Mouse (Mus musculus) MEL (cell line): ENCODE measurements around the gene Ddx54. TPM values are rescaled to one million over a fixed set of nuclear protein-coding genes. Genes with fewer than 3 reads are reported as not detected.

Experiments used
- DNase-seq: peaks from one replicate; pipeline ENCODE4 v3.0.0; 2011; ENCODE audit warnings: low read depth, low spot score
- H3K27ac ChIP-seq: 2 replicates; pipeline ENCODE4 v1.5.1; 2012; ENCODE audit warnings: low read depth, mild to moderate bottlenecking, control low read depth, low read length, moderate library complexity; ENCODE audit not compliant: control insufficient read depth
- H3K27me3 ChIP-seq, 2 experiments: fragments of 150-350 bp in 1 of 2; sonication (generic) in 1 of 2; 2 replicates each; pipeline ENCODE4 v1.6.1; 2012; ENCODE audit warnings: low read length in 2 of 2, mild to moderate bottlenecking in 2 of 2, improper control_type of control experiment in 1 of 2, moderate library complexity in 1 of 2; ENCODE audit not compliant: insufficient read depth in 2 of 2, control insufficient read depth in 1 of 2
- H3K36me3 ChIP-seq, 2 experiments: 2 replicates each; pipeline ENCODE4 v1.6.1; 2012 to 2014; ENCODE audit warnings: low read length in 2 of 2, improper control_type of control experiment in 1 of 2, inconsistent platforms in 1 of 2, mild to moderate bottlenecking in 1 of 2; ENCODE audit not compliant: insufficient read depth in 2 of 2, control insufficient read depth in 1 of 2
- H3K4me1 ChIP-seq, 2 experiments: fragments of 150-350 bp in 1 of 2; sonication (generic) in 1 of 2; 2 replicates each; pipeline ENCODE4 v1.6.1; 2012; ENCODE audit warnings: low read length in 2 of 2, improper control_type of control experiment in 1 of 2, mild to moderate bottlenecking in 1 of 2; ENCODE audit not compliant: insufficient read depth in 2 of 2, control insufficient read depth in 1 of 2
- H3K4me3 ChIP-seq, 2 experiments: fragments of 150-350 bp in 1 of 2; sonication (generic) in 1 of 2; 2 replicates each; pipeline ENCODE4 v1.5.1; 2012; ENCODE audit warnings: low read depth in 2 of 2, low read length in 2 of 2, mild to moderate bottlenecking in 2 of 2, moderate library complexity in 2 of 2, control low read depth in 1 of 2, improper control_type of control experiment in 1 of 2; ENCODE audit not compliant: control insufficient read depth in 1 of 2, insufficient read depth in 1 of 2
- H3K79me2 ChIP-seq: 2 replicates; pipeline ENCODE4 v1.6.1; 2012; ENCODE audit warnings: mild to moderate bottlenecking, low read length, moderate library complexity; ENCODE audit not compliant: control insufficient read depth, poor library complexity, insufficient read depth
- H3K9ac ChIP-seq: 2 replicates; pipeline ENCODE4 v1.6.1; 2012; ENCODE audit warnings: low read depth, mild to moderate bottlenecking, control low read depth, low read length, moderate library complexity; ENCODE audit not compliant: control insufficient read depth, poor library complexity, severe bottlenecking
- H3K9me3 ChIP-seq: fragments of 150-350 bp; sonication (generic); replicated peaks from 2 replicates; pipeline ENCODE4 v1.6.1; 2012; ENCODE audit warnings: mild to moderate bottlenecking, low read length, improper control_type of control experiment, moderate library complexity; ENCODE audit not compliant: insufficient read depth
- BHLHE40 ChIP-seq: IDR thresholded peaks from 2 replicates; pipeline ENCODE4 v1.6.1; 2012; ENCODE audit warnings: low read depth, mild to moderate bottlenecking, inconsistent platforms, low read length, improper control_type of control experiment, borderline replicate concordance
- CHD1 ChIP-seq: IDR thresholded peaks from 2 replicates; pipeline ENCODE4 v1.6.1; 2012; ENCODE audit warnings: low read depth, mild to moderate bottlenecking, inconsistent platforms, low read length, improper control_type of control experiment
- CHD2 ChIP-seq: IDR thresholded peaks from 2 replicates; pipeline ENCODE4 v1.6.1; 2011; ENCODE audit warnings: low read length, improper control_type of control experiment
- E2F4 ChIP-seq: IDR thresholded peaks from 2 replicates; pipeline ENCODE4 v1.6.1; 2011; ENCODE audit warnings: low read depth, low read length, improper control_type of control experiment, borderline replicate concordance
- ELF1 ChIP-seq: IDR thresholded peaks from 2 replicates; pipeline ENCODE4 v1.6.1; 2014; ENCODE audit warnings: low read depth, mild to moderate bottlenecking, inconsistent platforms, low read length, improper control_type of control experiment, moderate library complexity
- EP300 ChIP-seq, 2 experiments: IDR thresholded peaks; 2 replicates each; pipeline ENCODE4 v1.6.1; 2011; ENCODE audit warnings: improper control_type of control experiment in 2 of 2, low read length in 2 of 2, low read depth in 1 of 2, mild to moderate bottlenecking in 1 of 2
- ETS1 ChIP-seq: IDR thresholded peaks from 2 replicates; pipeline ENCODE4 v1.6.1; 2012; ENCODE audit warnings: low read depth, mild to moderate bottlenecking, inconsistent platforms, low read length, improper control_type of control experiment, moderate library complexity
- GABPA ChIP-seq: IDR thresholded peaks from 2 replicates; pipeline ENCODE4 v1.6.1; 2012; ENCODE audit warnings: low read depth, mild to moderate bottlenecking, inconsistent platforms, low read length, improper control_type of control experiment, moderate library complexity
- GATA1 ChIP-seq: IDR thresholded peaks from 2 replicates; pipeline ENCODE4 v1.6.1; 2011; ENCODE audit warnings: low read depth, low read length, improper control_type of control experiment
- HCFC1 ChIP-seq: IDR thresholded peaks from 2 replicates; pipeline ENCODE4 v1.6.1; 2012; ENCODE audit warnings: low read depth, mild to moderate bottlenecking, inconsistent platforms, low read length, improper control_type of control experiment, moderate library complexity
- JUND ChIP-seq: IDR thresholded peaks from 2 replicates; pipeline ENCODE4 v1.6.1; 2011; ENCODE audit warnings: low read depth, mild to moderate bottlenecking, improper control_type of control experiment, low read length
- KAT2A ChIP-seq: conservative IDR thresholded peaks from 2 replicates; pipeline ENCODE4 v1.6.1; 2012; ENCODE audit warnings: low read depth, low read length, improper control_type of control experiment, inconsistent platforms
- MAX ChIP-seq: IDR thresholded peaks from 2 replicates; pipeline ENCODE4 v1.6.1; 2011; ENCODE audit warnings: low read length, improper control_type of control experiment
- MAZ ChIP-seq: IDR thresholded peaks from 2 replicates; pipeline ENCODE4 v1.6.1; 2012; ENCODE audit warnings: low read depth, mild to moderate bottlenecking, inconsistent platforms, low read length, improper control_type of control experiment
- MEF2A ChIP-seq: IDR thresholded peaks from 2 replicates; pipeline ENCODE4 v1.6.1; 2014; ENCODE audit warnings: low read depth, mild to moderate bottlenecking, inconsistent platforms, low read length, improper control_type of control experiment; ENCODE audit not compliant: poor library complexity, insufficient replicate concordance, severe bottlenecking; ENCODE audit errors: extremely low read depth
- MXI1 ChIP-seq: IDR thresholded peaks from 2 replicates; pipeline ENCODE4 v1.6.1; 2011; ENCODE audit warnings: mild to moderate bottlenecking, low read depth, low read length, improper control_type of control experiment
- MYB ChIP-seq: IDR thresholded peaks from 2 replicates; pipeline ENCODE4 v1.6.1; 2011; ENCODE audit warnings: mild to moderate bottlenecking, low read depth, low read length, improper control_type of control experiment
- MYC ChIP-seq: IDR thresholded peaks from 2 replicates; pipeline ENCODE4 v1.6.1; 2011; ENCODE audit warnings: low read depth, mild to moderate bottlenecking, low read length, improper control_type of control experiment, moderate library complexity
- NELFE ChIP-seq: IDR thresholded peaks from 2 replicates; pipeline ENCODE4 v1.6.1; 2011; ENCODE audit warnings: low read depth, low read length, improper control_type of control experiment
- NRF1 ChIP-seq: IDR thresholded peaks from 2 replicates; pipeline ENCODE4 v1.6.1; 2014; ENCODE audit warnings: low read depth, mild to moderate bottlenecking, inconsistent platforms, low read length, improper control_type of control experiment, moderate library complexity; ENCODE audit not compliant: poor library complexity, insufficient read depth, severe bottlenecking
- POLR2A ChIP-seq, 2 experiments: IDR thresholded peaks; 2 replicates each; pipeline ENCODE4 v1.6.1; 2011 to 2012; ENCODE audit warnings: low read length in 2 of 2, mild to moderate bottlenecking in 2 of 2, control low read depth in 1 of 2, improper control_type of control experiment in 1 of 2, low read depth in 1 of 2, moderate library complexity in 1 of 2; ENCODE audit not compliant: control insufficient read depth in 1 of 2, insufficient read depth in 1 of 2, poor library complexity in 1 of 2
- POLR2AphosphoS2 ChIP-seq: IDR thresholded peaks from 2 replicates; pipeline ENCODE4 v1.6.1; 2011; ENCODE audit warnings: low read length, improper control_type of control experiment
- POLR2AphosphoS5 ChIP-seq: IDR thresholded peaks from 2 replicates; pipeline ENCODE4 v1.6.1; 2012; ENCODE audit warnings: low read depth, borderline replicate concordance, mild to moderate bottlenecking, inconsistent platforms, low read length, moderate library complexity, mixed read lengths
- RAD21 ChIP-seq: IDR thresholded peaks from 2 replicates; pipeline ENCODE4 v1.6.1; 2011; ENCODE audit warnings: mild to moderate bottlenecking, low read depth, low read length, improper control_type of control experiment
- RCOR1 ChIP-seq: IDR thresholded peaks from 2 replicates; pipeline ENCODE4 v1.6.1; 2012; ENCODE audit warnings: low read depth, mild to moderate bottlenecking, inconsistent platforms, low read length, improper control_type of control experiment
- SIN3A ChIP-seq: IDR thresholded peaks from 2 replicates; pipeline ENCODE4 v1.6.1; 2012; ENCODE audit warnings: low read length, improper control_type of control experiment, inconsistent platforms
- SMC3 ChIP-seq: IDR thresholded peaks from 2 replicates; pipeline ENCODE4 v1.6.1; 2011; ENCODE audit warnings: low read depth, low read length, improper control_type of control experiment
- TAL1 ChIP-seq: IDR thresholded peaks from 2 replicates; pipeline ENCODE4 v1.6.1; 2012; ENCODE audit warnings: mild to moderate bottlenecking, inconsistent platforms, low read length, moderate library complexity, mixed read lengths
- TBP ChIP-seq: IDR thresholded peaks from 2 replicates; pipeline ENCODE4 v1.8.0; 2011; ENCODE audit warnings: low read depth, low read length, improper control_type of control experiment
- TCF12 ChIP-seq: IDR thresholded peaks from 2 replicates; pipeline ENCODE4 v1.6.1; 2014; ENCODE audit warnings: low read depth, mild to moderate bottlenecking, inconsistent platforms, low read length, improper control_type of control experiment, moderate library complexity
- UBTF ChIP-seq: IDR thresholded peaks from 2 replicates; pipeline ENCODE4 v1.6.1; 2012; ENCODE audit warnings: low read depth, mild to moderate bottlenecking, inconsistent platforms, low read length, improper control_type of control experiment, moderate library complexity, borderline replicate concordance; ENCODE audit not compliant: insufficient read depth
- USF1 ChIP-seq: IDR thresholded peaks from 2 replicates; pipeline ENCODE4 v1.6.1; 2014; ENCODE audit warnings: low read depth, mild to moderate bottlenecking, inconsistent platforms, low read length, improper control_type of control experiment, moderate library complexity
- USF2 ChIP-seq, 2 experiments: IDR thresholded peaks; 2 replicates each; pipeline ENCODE4 v1.6.1; 2011 to 2012; ENCODE audit warnings: improper control_type of control experiment in 2 of 2, low read length in 2 of 2, borderline replicate concordance in 1 of 2, inconsistent platforms in 1 of 2, low read depth in 1 of 2, mild to moderate bottlenecking in 1 of 2; ENCODE audit not compliant: insufficient read depth in 1 of 2
- ZC3H11A ChIP-seq: IDR thresholded peaks from 2 replicates; pipeline ENCODE4 v1.6.1; 2012; ENCODE audit warnings: low read depth, mild to moderate bottlenecking, inconsistent platforms, low read length, improper control_type of control experiment
- ZKSCAN1 ChIP-seq: IDR thresholded peaks from 2 replicates; pipeline ENCODE4 v1.6.1; 2012; ENCODE audit warnings: low read depth, mild to moderate bottlenecking, inconsistent platforms, low read length, improper control_type of control experiment, moderate library complexity
- ZMIZ1 ChIP-seq: IDR thresholded peaks from 2 replicates; pipeline ENCODE4 v1.6.1; 2012; ENCODE audit warnings: low read depth, mild to moderate bottlenecking, inconsistent platforms, low read length, improper control_type of control experiment, moderate library complexity
- ZNF384 ChIP-seq: IDR thresholded peaks from 2 replicates; pipeline ENCODE4 v1.6.1; 2012; ENCODE audit warnings: low read depth, mild to moderate bottlenecking, inconsistent platforms, low read length, improper control_type of control experiment
- polyA plus RNA-seq, 2 experiments: library from polyadenylated mRNA; stranded (reverse) in 1 of 2; unstranded in 1 of 2; fragments of >175 nt in 1 of 2; fragments of >200 nt in 1 of 2; gene quantifications; 2 replicates each; pipeline versions ENCODE4 v1.2.1 to v1.2.4; 2012; ENCODE audit warnings: low replicate concordance in 2 of 2, low read depth in 1 of 2; ENCODE audit not compliant: insufficient read length in 2 of 2, insufficient read depth in 1 of 2, missing spikeins in 1 of 2
- total RNA-seq: library from RNA; depleted of rRNA; stranded (reverse); fragments of 300-350 nt; gene quantifications from 2 replicates; pipeline ENCODE4 v1.2.3, GENCODE M21; 2012

The Ddx54 gene
- total and polyA plus RNA-seq, 3 experiments = 73.8 to 99.9 TPM; not detected in 1

- H3K9ac ChIP-seq = no peak overlapping the region
- DNase-seq = peak; percentile 79
- H3K4me1 ChIP-seq = no peaks in the 10 kb centered on the region
- no peaks in the 10 kb centered on the region for H3K27me3 ChIP-seq
- H3K79me2 ChIP-seq = peaks cover 3% of the 10 kb centered on the region; the same call in 1 of the 2 replicates
- H3K4me3 ChIP-seq = no peak overlapping the region
- no peaks in the 10 kb centered on the region for H3K9me3 ChIP-seq
- H3K27ac ChIP-seq = no peak overlapping the region
- H3K36me3 ChIP-seq = peaks cover 0 to 7% of the 10 kb centered on the region in 2 experiments; a peak in 2 of 4 replicates
- TF ChIP-seq MYB (no peak), TCF12 (no peak), TAL1 (no peak), KAT2A (no peak), GATA1 (no peak), MXI1 (no peak), RAD21 (peak; percentile 78), SMC3 (peak; percentile 82), HCFC1 (no peak), CHD1 (no peak), EP300 (IDR thresholded peaks at IDR 0.05; ENCODE audit: low read depth in 1 of 2, low read length in 2 of 2) (no peak), POLR2A (IDR thresholded peaks at IDR 0.05; ENCODE audit: control insufficient read depth in 1 of 2, insufficient read depth in 1 of 2, low read depth in 1 of 2, low read length in 2 of 2, poor library complexity in 1 of 2) (no peak), POLR2AphosphoS5 (no peak), SIN3A (peak; percentile 58; the same call in 1 of the 2 replicates), MAX (0 out of 2 replicates have a peak, but pooled peaks have one; percentile 15), ZMIZ1 (no peak), MEF2A (no peak), CHD2 (no peak), ELF1 (no peak), NELFE (no peak), JUND (no peak), UBTF (no peak), ZNF384 (no peak), BHLHE40 (no peak), TBP (no peak), E2F4 (no peak), ZKSCAN1 (no peak), POLR2AphosphoS2 (no peak), MAZ (peak; percentile 69; the same call in 1 of the 2 replicates), RCOR1 (no peak), GABPA (no peak), USF1 (no peak), ETS1 (no peak), NRF1 (no peak), USF2 (IDR thresholded peaks at IDR 0.05; ENCODE audit: borderline replicate concordance in 1 of 2, insufficient read depth in 1 of 2, low read depth in 1 of 2, low read length in 2 of 2) (no peak), ZC3H11A (peak; percentile 63), MYC (no peak)
Observed at GRCm38 (mm10) chr5:120620375-120621077, 8.0 kb downstream of the Ddx54 start.
